Mouse (Mus musculus): ENCODE data around the gene Kcnab3. TPM values are rescaled to one million over a fixed set of nuclear protein-coding genes. Genes with fewer than 3 reads are reported as not detected.
A peak's percentile ranks its signal among the peaks of the same experiment; 100 is the strongest.

Kcnab3 gene
- polyA plus RNA-seq, 1 experiment from 2014 or later: 1.3 TPM

DNA sequence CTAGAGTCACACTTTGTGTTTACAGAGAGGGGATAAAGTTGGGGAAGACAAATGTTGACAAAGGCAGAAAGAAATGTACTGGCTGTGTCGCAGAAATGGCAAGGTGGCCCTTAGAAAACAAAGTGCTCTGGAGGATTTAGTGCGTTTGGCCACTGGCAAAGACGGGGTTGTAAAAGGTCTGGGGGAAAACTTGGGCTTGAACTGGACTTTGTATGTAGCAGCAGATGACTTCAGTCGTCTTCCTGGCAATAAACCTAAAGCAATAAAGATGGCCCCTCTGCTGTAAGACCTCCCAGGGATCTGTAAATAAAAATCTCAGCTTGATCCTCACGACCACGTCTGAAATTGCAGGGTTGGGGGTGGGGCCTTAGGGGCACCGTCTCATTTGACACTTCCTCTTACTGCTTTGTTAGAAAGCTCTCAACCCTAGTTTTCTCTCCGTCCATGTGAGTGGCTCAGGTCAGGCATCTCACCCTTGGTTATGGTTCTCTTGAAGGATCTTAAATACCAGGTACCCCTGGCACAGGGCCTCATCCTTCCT lies 6.7 kb downstream of the Kcnab3 start:
- peak overlapping the region; percentile 61; the same call in 1 of the 2 replicates for H3K27ac ChIP-seq
- H3K4me3 ChIP-seq (replicated peaks): 0 out of 2 replicates have a peak overlapping the region, but pooled peaks have one; percentile 62
- no peaks in the 10 kb centered on the region for H3K27me3 ChIP-seq (replicated peaks)
- H3K9me3 ChIP-seq: no peaks in the 10 kb centered on the region
- no peak for ATAC-seq (ENCODE audit: insufficient read depth, low FRiP score, low read depth)
- H3K4me2 ChIP-seq: peak overlapping the region; percentile 81
- WGBS: 26% methylated on average over 8 of the region's 8 CpGs
- H3K4me1 ChIP-seq: peaks cover 15% of the 10 kb centered on the region
- H3K9ac ChIP-seq: no peak overlapping the region
- no peaks in the 10 kb centered on the region for H3K36me3 ChIP-seq

DNA sequence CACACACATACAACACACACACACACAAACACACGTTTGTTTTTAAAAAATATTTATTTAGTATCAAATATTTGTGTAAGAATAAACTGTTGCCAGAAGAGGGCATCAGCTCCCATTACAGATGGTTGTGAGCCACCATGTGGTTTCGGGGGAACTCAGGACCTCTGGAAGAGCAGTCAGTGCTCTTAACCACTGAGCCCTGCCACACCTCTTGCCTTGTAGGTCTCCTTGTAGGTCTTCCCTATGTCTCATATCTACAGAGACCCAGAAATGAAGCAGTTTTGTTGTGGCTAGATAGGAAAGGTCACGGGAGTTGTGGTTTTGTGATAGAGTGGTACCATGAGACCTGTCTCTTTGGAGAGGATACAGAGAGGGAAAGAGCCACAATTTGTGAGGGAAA lies 7.9 kb downstream of the Kcnab3 start:
- ATAC-seq (ENCODE audit: insufficient read depth, low FRiP score, low read depth): no peak
- Histone ChIP-seq H3K4me2 (no peak overlapping the region), H3K36me3 (no peaks in the 10 kb centered on the region), H3K4me3 (replicated peaks) (no peak overlapping the region), H3K27ac (no peak overlapping the region), H3K4me1 (peaks cover 15% of the 10 kb centered on the region), H3K27me3 (replicated peaks) (no peaks in the 10 kb centered on the region), H3K9ac (no peak overlapping the region), H3K9me3 (no peaks in the 10 kb centered on the region)
- 53% methylated on average over 3 of the region's 3 CpGs for WGBS

DNA sequence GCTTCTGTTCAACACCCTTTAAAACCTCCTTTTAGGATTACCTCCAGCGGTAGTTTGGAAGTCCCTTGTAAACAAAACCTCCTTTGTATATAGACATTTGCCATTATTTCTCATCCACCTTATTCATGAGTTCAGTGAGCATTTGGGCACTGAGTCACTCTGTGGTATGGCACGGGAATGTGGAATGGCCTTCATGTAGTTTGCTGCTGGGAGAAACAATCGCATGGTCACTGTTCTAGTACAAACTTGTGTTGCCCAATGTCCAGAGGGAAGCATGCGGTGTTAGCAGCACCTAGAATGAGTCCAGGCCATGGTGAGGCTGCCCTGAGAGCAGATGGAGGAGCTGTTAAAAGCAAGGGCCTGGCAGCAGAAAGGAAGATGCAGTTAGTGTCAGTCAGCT lies 8.7 kb downstream of the Kcnab3 start:
- H3K27ac ChIP-seq: no peak overlapping the region
- no peaks in the 10 kb centered on the region for H3K9me3 ChIP-seq
- no peak overlapping the region for H3K4me3 ChIP-seq (replicated peaks)
- no peaks in the 10 kb centered on the region for H3K36me3 ChIP-seq
- ATAC-seq (ENCODE audit: insufficient read depth, low FRiP score, low read depth): no peak
- 47% methylated on average over 4 of the region's 4 CpGs for WGBS
- H3K4me1 ChIP-seq: peaks cover 15% of the 10 kb centered on the region
- H3K9ac ChIP-seq: no peak overlapping the region
- H3K27me3 ChIP-seq (replicated peaks): no peaks in the 10 kb centered on the region
- H3K4me2 ChIP-seq: no peak overlapping the region

DNA sequence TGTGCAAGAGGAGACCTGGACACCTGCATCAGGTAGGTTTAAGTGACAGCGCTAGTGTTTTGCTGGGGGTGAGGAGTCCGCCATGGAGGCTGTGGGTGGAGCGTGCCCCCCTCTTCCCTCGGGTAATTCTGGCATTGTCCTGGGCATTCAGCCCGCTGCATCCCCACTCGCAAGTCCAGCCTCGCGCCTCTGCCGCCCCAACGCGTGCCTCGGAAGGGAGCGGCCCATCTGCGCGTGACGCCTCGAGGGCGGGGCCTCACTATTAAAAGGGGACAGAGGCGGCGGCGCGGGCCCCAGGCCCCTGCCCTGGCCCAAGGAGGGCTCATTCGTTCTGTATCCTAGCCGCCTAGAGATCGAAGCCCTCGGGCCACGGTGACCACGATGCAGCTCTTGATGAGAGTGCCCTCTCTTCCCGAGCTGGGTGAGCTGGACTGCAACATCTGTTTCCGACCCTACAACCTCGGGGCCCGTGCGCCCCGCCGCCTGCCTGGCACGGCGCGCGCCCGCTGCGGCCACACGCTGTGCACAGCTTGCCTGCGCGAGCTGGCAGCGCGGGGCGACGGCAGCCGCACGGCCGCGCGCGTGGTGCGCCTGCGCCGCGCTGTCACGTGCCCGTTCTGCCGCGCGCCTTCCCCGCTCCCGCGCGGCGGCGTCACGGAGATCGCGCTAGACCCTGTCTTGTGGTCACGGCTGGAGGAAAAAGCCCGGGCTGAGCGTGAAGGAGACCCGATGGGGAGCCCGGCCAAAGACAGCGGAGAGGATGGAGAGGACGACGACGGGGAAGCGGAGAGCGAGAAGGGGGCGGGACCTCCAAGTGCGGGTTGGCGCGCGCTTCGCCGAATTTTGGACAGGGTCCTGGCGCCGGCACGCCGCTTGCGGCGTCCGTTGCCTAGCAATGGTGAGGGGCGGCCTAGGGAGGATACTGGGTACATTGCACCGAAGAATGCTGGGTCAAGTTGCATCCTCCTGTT lies 14.4 kb downstream of the Kcnab3 start, which contains the start of gene Rnf227:
Gene Rnf227 (plus strand): TSS at position 301 of the 971 bp plus-strand sequence.
- H3K4me2 ChIP-seq: peak within 1 kb of the TSS; percentile 93
- H3K27ac ChIP-seq: peak within 1 kb of the TSS; percentile 80
- H3K36me3 ChIP-seq: peaks cover 21% of the 10 kb centered on the region
- peak within 1 kb of the TSS; percentile 26 for H3K9ac ChIP-seq
- ATAC-seq (ENCODE audit: insufficient read depth, low FRiP score, low read depth): peak; percentile 83
- H3K4me3 ChIP-seq (replicated peaks): peak within 1 kb of the TSS; percentile 59
- no peaks in the 10 kb centered on the region for H3K9me3 ChIP-seq
- H3K27me3 ChIP-seq (replicated peaks): no peaks in the 10 kb centered on the region
- WGBS: 2% methylated on average over 99 of the region's 99 CpGs
- H3K4me1 ChIP-seq: peaks cover 12% of the 10 kb centered on the region; the same call in 1 of the 2 replicates

DNA sequence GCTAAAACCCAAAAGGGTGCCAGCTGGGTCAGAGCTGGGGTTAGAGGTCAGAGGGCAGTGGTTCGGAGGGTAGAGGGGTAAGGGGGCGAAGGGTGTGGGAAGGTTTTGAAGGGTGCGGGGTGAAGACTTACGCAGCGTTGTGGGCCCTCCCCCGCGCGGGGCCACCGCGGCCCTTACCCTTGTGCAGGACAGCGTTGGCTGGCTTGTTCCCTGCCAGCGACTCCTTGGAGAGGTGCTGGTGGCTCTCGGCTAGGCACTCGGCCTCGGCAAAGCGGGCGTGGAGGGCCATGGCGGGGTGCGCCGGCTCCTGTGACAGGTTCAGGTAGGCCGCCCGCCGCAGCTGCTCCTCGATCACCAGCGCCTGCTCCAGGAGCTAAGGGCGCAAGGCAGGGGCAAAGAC lies 20.4 kb downstream of the Kcnab3 start:
- H3K36me3 ChIP-seq: peaks cover 75% of the 10 kb centered on the region
- WGBS: 86% methylated on average over 26 of the region's 26 CpGs
- ATAC-seq (ENCODE audit: insufficient read depth, low FRiP score, low read depth): no peak
- no peaks in the 10 kb centered on the region for H3K9me3 ChIP-seq
- no peaks in the 10 kb centered on the region for H3K27me3 ChIP-seq (replicated peaks)
- H3K4me3 ChIP-seq (replicated peaks): no peak overlapping the region
- H3K9ac ChIP-seq: no peak overlapping the region
- H3K4me2 ChIP-seq: no peak overlapping the region
- H3K4me1 ChIP-seq: no peaks in the 10 kb centered on the region
- H3K27ac ChIP-seq: no peak overlapping the region

DNA sequence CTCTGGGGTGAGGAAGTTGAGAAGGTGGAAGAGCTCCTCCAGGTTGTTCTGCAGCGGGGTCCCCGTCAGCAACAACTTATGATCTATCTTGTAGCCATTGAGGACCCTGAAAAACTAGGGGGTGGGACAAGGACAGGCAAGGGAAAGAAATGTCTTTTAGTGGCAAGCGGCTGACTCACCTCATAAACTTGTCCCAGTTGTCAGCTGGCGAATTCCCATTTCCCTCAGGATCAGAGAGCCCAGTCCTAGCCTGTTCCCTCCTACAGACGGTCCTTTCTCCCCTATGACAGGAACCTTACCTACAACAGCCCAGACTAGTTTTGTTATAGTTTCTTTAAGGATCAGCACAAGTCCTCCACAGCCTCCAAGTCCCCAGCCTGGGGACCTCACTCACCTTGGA lies 30.5 kb downstream of the Kcnab3 start:
- Histone ChIP-seq H3K9me3 (no peaks in the 10 kb centered on the region), H3K4me3 (replicated peaks) (no peak overlapping the region), H3K27ac (no peak overlapping the region), H3K27me3 (replicated peaks) (no peaks in the 10 kb centered on the region), H3K9ac (no peak overlapping the region), H3K4me2 (no peak overlapping the region), H3K36me3 (peaks cover 80% of the 10 kb centered on the region), H3K4me1 (no peaks in the 10 kb centered on the region)
- no peak for ATAC-seq (ENCODE audit: insufficient read depth, low FRiP score, low read depth)
- 86% methylated on average over 5 of the region's 5 CpGs for WGBS

DNA sequence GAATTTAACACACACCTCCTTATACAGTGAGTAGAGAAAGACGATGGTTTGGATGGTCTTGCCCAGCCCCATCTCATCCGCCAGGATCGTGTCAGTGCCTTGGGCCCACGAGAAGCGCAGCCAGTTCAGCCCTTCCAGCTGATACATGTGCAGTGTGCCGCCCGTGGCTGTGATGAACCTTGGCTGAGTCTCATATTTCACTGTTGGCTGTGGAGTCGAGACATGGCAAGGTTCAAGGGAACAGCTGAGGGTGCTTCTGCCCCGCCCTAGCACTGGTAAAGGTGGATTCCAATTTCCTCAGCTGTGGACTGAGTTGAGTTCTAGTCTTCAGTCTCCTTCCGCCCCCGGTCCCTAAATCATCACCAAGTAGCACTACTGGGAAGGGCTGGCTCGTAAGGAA lies 31.6 kb downstream of the Kcnab3 start:
- Histone ChIP-seq H3K4me1 (no peaks in the 10 kb centered on the region), H3K36me3 (peaks cover 81% of the 10 kb centered on the region), H3K9ac (no peak overlapping the region), H3K4me2 (no peak overlapping the region), H3K27me3 (replicated peaks) (no peaks in the 10 kb centered on the region), H3K4me3 (replicated peaks) (no peak overlapping the region), H3K27ac (no peak overlapping the region), H3K9me3 (no peaks in the 10 kb centered on the region)
- ATAC-seq (ENCODE audit: insufficient read depth, low FRiP score, low read depth): no peak
- WGBS: 84% methylated on average over 12 of the region's 12 CpGs

DNA sequence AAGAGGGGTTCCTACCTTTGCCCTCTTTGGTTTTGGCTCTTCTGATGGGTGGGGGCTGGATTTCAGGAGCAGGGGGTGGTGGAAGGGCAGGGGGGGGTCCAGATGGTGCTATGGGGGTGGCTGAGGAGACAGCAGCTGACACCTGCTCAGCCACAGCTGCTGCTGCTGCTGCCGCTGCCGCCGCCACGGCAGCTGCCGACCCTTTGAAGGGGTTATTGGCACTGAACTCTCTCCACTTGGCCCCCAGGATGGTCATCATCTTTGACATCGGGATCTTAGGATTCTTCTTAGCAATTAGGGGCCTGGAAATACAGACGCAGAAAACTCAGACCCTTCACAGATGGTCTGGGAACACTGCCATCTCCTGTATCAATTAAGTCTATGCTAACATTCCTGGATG lies 36.0 kb downstream of the Kcnab3 start:
- no peak overlapping the region for H3K9ac ChIP-seq
- WGBS: 67% methylated on average over 7 of the region's 7 CpGs

DNA sequence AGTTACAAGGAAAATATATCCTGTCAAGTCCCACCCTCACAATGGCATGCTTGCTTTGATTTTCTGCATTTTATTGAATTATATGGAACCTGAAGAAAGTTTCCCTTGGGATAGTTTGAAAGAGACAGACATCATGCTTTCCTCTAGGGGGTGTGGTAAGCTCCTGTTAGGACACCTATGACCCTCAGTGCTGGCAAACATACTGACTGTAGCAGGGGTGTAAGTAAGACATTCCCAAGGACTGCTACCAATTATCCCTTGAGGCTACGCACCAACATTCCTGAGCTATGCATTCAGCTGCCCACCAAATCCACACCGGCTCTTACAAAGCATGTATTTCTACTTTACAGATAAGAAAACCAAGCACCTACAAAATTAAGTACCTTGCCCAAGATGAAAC lies 36.4 kb downstream of the Kcnab3 start:
- H3K36me3 ChIP-seq: peaks cover 51% of the 10 kb centered on the region
- no peak overlapping the region for H3K27ac ChIP-seq

More for the DNA sequence above, 36.0 kb downstream of the Kcnab3 start:
- Histone ChIP-seq H3K27me3 (replicated peaks) (no peaks in the 10 kb centered on the region), H3K36me3 (peaks cover 54% of the 10 kb centered on the region), H3K4me3 (replicated peaks) (no peak overlapping the region), H3K4me2 (no peak overlapping the region), H3K27ac (no peak overlapping the region), H3K9me3 (no peaks in the 10 kb centered on the region), H3K4me1 (peaks cover 20% of the 10 kb centered on the region)
- no peak for ATAC-seq (ENCODE audit: insufficient read depth, low FRiP score, low read depth)

DNA sequence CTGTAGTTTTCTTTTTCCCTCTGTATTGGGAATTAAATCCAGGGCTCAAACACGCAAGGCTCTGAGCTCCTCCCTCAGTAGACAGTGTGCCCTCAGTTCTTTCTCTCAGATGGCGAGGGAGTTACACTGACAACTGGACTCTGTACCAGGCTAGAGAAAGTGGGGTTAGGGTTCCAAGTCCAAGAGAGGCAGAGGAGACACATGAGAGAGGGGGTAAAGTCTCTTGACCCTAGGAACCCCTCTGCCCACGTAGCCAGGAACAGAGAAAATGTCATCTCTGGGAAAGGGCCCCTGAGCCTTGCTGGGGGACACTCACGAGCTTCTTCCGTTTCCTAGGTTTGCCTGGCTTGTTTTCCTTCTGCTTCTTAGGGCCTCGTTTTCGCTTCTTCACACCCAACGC lies 38.3 kb downstream of the Kcnab3 start:
- peak overlapping the region; percentile 85 for H3K4me3 ChIP-seq (replicated peaks)
- no peaks in the 10 kb centered on the region for H3K27me3 ChIP-seq (replicated peaks)
- ATAC-seq (ENCODE audit: insufficient read depth, low FRiP score, low read depth): no peak
- H3K4me1 ChIP-seq: peaks cover 31% of the 10 kb centered on the region
- H3K4me2 ChIP-seq: peak overlapping the region; percentile 91
- no peak overlapping the region for H3K9ac ChIP-seq
- peak overlapping the region; percentile 99 for H3K27ac ChIP-seq
- WGBS: 36% methylated on average over 8 of the region's 8 CpGs
- peaks cover 39% of the 10 kb centered on the region for H3K36me3 ChIP-seq
- no peaks in the 10 kb centered on the region for H3K9me3 ChIP-seq

More for the DNA sequence above, 36.4 kb downstream of the Kcnab3 start:
- 75% methylated on average over 2 of the region's 2 CpGs for WGBS
- Histone ChIP-seq H3K4me1 (peaks cover 24% of the 10 kb centered on the region), H3K9ac (no peak overlapping the region), H3K9me3 (no peaks in the 10 kb centered on the region), H3K27me3 (replicated peaks) (no peaks in the 10 kb centered on the region), H3K4me3 (replicated peaks) (no peak overlapping the region), H3K4me2 (no peak overlapping the region)
- ATAC-seq (ENCODE audit: insufficient read depth, low FRiP score, low read depth): no peak

DNA sequence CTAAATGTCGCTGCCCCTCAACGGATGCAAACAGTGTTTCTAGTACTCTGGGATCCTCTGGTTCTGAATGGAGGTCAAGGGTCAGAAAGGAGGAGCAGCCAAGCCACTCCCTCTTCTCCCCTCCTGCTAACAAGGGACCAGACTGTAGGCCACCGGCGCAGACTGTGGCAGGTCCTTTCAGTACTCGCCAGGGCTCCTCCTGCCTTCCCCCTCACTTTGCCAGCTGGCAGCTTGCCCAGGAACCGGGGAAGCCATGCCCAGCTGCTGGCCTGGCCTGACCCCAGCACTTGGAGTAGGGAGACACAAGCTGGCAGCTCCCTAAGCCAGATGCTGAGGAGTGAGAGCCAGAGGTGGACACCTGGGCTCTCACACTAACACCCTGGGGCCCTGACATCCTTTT lies 38.9 kb downstream of the Kcnab3 start:
- peak; percentile 50 for ATAC-seq (ENCODE audit: insufficient read depth, low FRiP score, low read depth)
- Histone ChIP-seq H3K4me3 (replicated peaks) (peak overlapping the region; percentile 85), H3K4me1 (peaks cover 31% of the 10 kb centered on the region), H3K9me3 (no peaks in the 10 kb centered on the region), H3K9ac (no peak overlapping the region), H3K27ac (peak overlapping the region; percentile 99), H3K27me3 (replicated peaks) (no peaks in the 10 kb centered on the region), H3K36me3 (peaks cover 33% of the 10 kb centered on the region), H3K4me2 (peak overlapping the region; percentile 91)
- 2% methylated on average over 6 of the region's 6 CpGs for WGBS

DNA sequence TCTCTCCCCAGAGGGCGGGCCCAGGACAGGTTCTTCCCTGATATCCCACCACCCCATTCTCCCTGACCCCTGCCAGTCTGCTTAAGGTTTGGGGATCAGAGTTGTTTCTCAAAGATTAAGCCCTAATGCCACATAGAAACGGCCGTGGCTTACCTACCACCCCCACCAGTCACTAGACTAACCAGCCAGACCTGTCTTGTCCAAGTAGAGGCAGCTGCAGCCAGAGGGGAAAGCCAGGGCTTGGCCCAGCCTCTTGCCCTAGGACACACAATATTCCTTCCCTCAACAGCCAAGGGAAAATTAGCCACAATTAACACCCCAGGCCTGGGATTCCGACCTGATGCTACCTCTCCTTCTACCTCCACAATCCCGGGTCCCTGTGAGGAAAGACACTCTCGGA lies 39.7 kb downstream of the Kcnab3 start:
- H3K27me3 ChIP-seq (replicated peaks): no peaks in the 10 kb centered on the region
- H3K4me1 ChIP-seq: peaks cover 31% of the 10 kb centered on the region
- H3K4me2 ChIP-seq: peak overlapping the region; percentile 91
- H3K27ac ChIP-seq: peak overlapping the region; percentile 99
- H3K9ac ChIP-seq: peak overlapping the region; percentile 39; the same call in 1 of the 2 replicates
- H3K36me3 ChIP-seq: peaks cover 27% of the 10 kb centered on the region
- H3K9me3 ChIP-seq: no peaks in the 10 kb centered on the region
- ATAC-seq (ENCODE audit: insufficient read depth, low FRiP score, low read depth): no peak
- peak overlapping the region; percentile 85 for H3K4me3 ChIP-seq (replicated peaks)
- WGBS: 19% methylated on average over 6 of the region's 6 CpGs

Measured in stomach, embryonic 15.5 days (tissue).